Mouse (Mus musculus) forebrain, embryonic 11.5 days (tissue): Measurements from ENCODE around the gene Ikbke. TPM values are rescaled to one million over a fixed set of nuclear protein-coding genes. Genes with fewer than 3 reads are reported as not detected.

Experiments used
- ATAC-seq: fragments of 200-750 bp; cut with Nextera tagmentation; replicated peaks from 2 replicates; pipeline ENCODE4 v1.8.0; 2017; ENCODE audit warnings: moderate TSS enrichment; ENCODE audit not compliant: low FRiP score
- DNase-seq: peaks from one replicate; pipeline ENCODE4 v3.0.0-alpha.2; 2017; ENCODE audit warnings: low spot score
- H3K27ac ChIP-seq: fragments of 300-500 bp; sonication (generic); 2 replicates; pipeline ENCODE4 v1.5.1; 2014; ENCODE audit warnings: low read depth, low read length
- H3K27me3 ChIP-seq: fragments of 300-500 bp; sonication (generic); 2 replicates; pipeline ENCODE4 v1.6.1; 2014; ENCODE audit warnings: mild to moderate bottlenecking, low read length, mixed read lengths; ENCODE audit not compliant: control insufficient read depth, insufficient read depth
- H3K36me3 ChIP-seq: fragments of 300-500 bp; sonication (generic); 2 replicates; pipeline ENCODE4 v1.6.1; 2014; ENCODE audit warnings: mild to moderate bottlenecking, low read length, moderate library complexity, mixed read lengths; ENCODE audit not compliant: control insufficient read depth, insufficient read depth
- H3K4me1 ChIP-seq: fragments of 300-500 bp; sonication (generic); replicated peaks from 2 replicates; pipeline ENCODE4 v1.6.1; 2014; ENCODE audit warnings: low read length, mixed read lengths; ENCODE audit not compliant: control insufficient read depth, insufficient read depth
- H3K4me2 ChIP-seq: fragments of 300-500 bp; sonication (generic); 2 replicates; pipeline ENCODE4 v1.6.1; 2014; ENCODE audit warnings: low read depth, mild to moderate bottlenecking, low read length, moderate library complexity, mixed read lengths; ENCODE audit not compliant: severe bottlenecking
- H3K4me3 ChIP-seq: fragments of 300-500 bp; sonication (generic); 2 replicates; pipeline ENCODE4 v1.5.1; 2014; ENCODE audit warnings: low read depth, low read length
- H3K9ac ChIP-seq: fragments of 300-500 bp; sonication (generic); 2 replicates; pipeline ENCODE4 v1.6.1; 2014; ENCODE audit warnings: low read length
- H3K9me3 ChIP-seq: fragments of 300-500 bp; sonication (generic); 2 replicates; pipeline ENCODE4 v1.6.1; 2016; ENCODE audit warnings: low read length, mixed read lengths; ENCODE audit not compliant: control insufficient read depth
- WGBS: fragments of 180-500 bp; shearing (Covaris S2); extraction: QIAGEN DNeasy Blood & Tissue Kit; methylation state at CpG from one replicate; pipeline ENCODE4 v1.1.7; 2014; 5-methylcytosine and 5-hydroxymethylcytosine counted together
- polyA plus RNA-seq: library from polyadenylated mRNA; unstranded; fragments of >200 nt; fragmentation: Nextera tagmentation; extraction: Ambion mirVana; gene quantifications from 2 replicates; pipeline ENCODE4 v1.2.1, GENCODE M21; 2014

The Ikbke gene
- polyA plus RNA-seq, 1 experiment from 2014 or later: 0.83 TPM

DNA sequence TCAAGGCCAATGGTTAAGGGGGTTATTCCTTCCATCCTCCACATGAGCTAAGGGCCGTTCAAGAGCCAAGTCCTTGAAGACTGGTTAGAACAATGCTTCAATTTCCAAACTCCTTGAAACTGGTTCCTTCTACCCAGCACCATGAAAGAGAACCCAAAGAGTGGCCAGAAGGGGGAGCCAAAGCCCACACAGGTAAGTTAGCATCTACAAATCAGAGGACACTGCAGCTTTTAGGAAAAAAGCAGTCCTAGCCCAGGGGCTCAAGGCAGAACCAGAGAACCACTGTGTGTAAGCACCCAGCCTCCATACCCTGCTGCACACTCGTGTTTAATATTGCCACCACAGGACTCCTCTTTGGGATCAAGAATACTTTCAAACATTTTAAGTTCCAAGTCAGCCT lies 11.2 kb upstream of the Ikbke start:
- H3K27ac ChIP-seq: no peak overlapping the region
- no peaks in the 10 kb centered on the region for H3K27me3 ChIP-seq
- no peaks in the 10 kb centered on the region for H3K9me3 ChIP-seq
- H3K4me3 ChIP-seq: no peak overlapping the region
- 38% methylated on average over 2 of the region's 2 CpGs for WGBS
- H3K4me2 ChIP-seq: no peak overlapping the region
- ATAC-seq (peak; percentile 44; the same call in 1 of the 2 replicates), DNase-seq (peak; percentile 72)
- H3K36me3 ChIP-seq: no peaks in the 10 kb centered on the region; the same call in 1 of the 2 replicates
- H3K9ac ChIP-seq: no peak overlapping the region
- H3K4me1 ChIP-seq: no peaks in the 10 kb centered on the region

DNA sequence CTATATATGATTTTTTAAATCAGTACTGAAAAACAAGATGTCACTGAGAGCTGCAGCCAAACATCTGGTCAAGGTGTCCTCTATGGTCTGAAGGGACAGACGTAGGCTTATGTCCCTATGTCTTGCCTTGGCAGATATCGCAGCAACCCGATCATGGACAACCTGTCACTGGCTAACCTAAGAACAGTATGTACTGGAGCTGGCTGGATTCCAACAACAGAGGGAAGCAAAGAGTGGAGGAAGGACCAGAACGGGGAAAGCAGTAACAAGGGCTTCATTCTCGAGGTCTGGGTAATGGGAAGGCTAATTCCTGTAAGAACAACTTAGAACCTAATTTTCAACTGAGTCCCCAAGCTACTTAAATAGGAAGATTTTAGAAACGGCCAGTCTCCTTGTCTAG lies 9.5 kb upstream of the Ikbke start:
- no peaks in the 10 kb centered on the region for H3K27me3 ChIP-seq
- no peaks in the 10 kb centered on the region for H3K4me1 ChIP-seq
- H3K4me2 ChIP-seq: no peak overlapping the region
- no peak overlapping the region for H3K9ac ChIP-seq
- no peak for ATAC-seq
- no peak for DNase-seq
- H3K36me3 ChIP-seq: no peaks in the 10 kb centered on the region; the same call in 1 of the 2 replicates
- 96% methylated on average over 6 of the region's 6 CpGs for WGBS
- H3K27ac ChIP-seq: no peak overlapping the region
- H3K4me3 ChIP-seq: no peak overlapping the region
- H3K9me3 ChIP-seq: no peaks in the 10 kb centered on the region

DNA sequence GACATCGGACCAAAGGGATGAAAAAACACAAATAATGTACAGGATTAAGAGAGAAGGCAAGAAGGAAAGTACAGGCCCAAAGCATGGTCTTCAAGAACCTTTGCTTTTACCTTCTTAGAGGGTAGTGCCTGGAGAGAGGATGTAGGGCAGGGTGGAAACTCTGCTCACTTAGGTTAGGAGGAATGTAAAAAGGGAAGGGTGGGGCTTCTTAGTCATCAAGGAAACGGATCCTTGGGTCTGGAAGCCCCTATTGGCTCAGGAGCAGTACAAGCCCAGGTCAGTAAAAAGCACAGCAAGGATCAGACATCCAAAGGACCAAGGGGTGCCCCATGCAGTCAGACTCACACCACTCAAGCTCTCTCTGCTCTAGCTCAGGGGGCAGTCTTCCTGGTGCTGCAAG lies 7.9 kb upstream of the Ikbke start:
- no peak overlapping the region for H3K4me3 ChIP-seq
- no peak overlapping the region for H3K4me2 ChIP-seq
- H3K36me3 ChIP-seq: no peaks in the 10 kb centered on the region; the same call in 1 of the 2 replicates
- no peaks in the 10 kb centered on the region for H3K4me1 ChIP-seq
- H3K27me3 ChIP-seq: no peaks in the 10 kb centered on the region
- ATAC-seq: no peak
- no peak overlapping the region for H3K9ac ChIP-seq
- no peak overlapping the region for H3K27ac ChIP-seq
- WGBS: 83% methylated on average over 2 of the region's 2 CpGs
- H3K9me3 ChIP-seq: no peaks in the 10 kb centered on the region
- no peak for DNase-seq

DNA sequence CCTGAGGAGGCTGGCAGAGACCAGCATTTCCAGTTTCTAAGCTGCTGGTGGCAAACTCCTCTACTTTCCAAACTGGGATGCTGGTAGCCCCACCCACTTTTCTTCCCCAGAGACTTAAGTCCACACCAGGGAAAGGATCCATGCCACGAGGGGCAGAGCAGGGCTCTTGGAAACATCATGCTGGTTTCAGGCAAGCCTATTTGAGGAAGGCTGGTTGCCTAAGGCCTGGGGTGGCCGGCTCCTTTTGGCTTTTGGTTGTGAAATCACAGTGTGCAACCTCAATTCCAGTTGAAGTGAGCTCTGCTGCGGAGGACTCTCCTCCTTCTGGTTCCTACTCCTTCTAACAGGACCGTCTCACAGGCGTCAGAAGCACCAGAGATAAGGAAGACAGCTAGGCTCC lies 7.4 kb upstream of the Ikbke start:
- Histone ChIP-seq H3K4me1 (no peaks in the 10 kb centered on the region), H3K27me3 (no peaks in the 10 kb centered on the region), H3K36me3 (no peaks in the 10 kb centered on the region; the same call in 1 of the 2 replicates), H3K4me2 (no peak overlapping the region), H3K9me3 (no peaks in the 10 kb centered on the region), H3K4me3 (no peak overlapping the region), H3K9ac (no peak overlapping the region), H3K27ac (no peak overlapping the region)
- ATAC-seq (no peak), DNase-seq (no peak)
- 81% methylated on average over 5 of the region's 5 CpGs for WGBS

DNA sequence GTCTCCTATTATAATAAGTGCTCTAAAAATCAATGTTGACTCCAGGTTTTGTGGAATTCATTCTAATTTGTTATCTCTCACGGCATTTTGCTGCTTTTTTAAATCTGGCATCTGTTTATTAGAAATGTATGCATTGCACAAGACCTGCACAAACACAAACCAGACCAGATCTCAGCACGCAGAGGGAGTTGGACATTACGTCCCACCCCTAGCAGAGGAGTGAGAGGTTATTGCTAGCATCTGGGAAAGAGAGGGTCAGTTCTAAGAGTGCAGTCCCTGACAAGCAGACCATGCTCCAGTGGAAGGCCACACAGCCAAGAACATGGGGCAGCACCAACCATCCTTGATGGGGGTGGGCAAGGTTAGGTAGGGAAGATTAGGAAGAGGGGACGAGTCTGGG lies 5.2 kb upstream of the Ikbke start:
- no peaks in the 10 kb centered on the region for H3K9me3 ChIP-seq
- no peaks in the 10 kb centered on the region; the same call in 1 of the 2 replicates for H3K36me3 ChIP-seq
- no peak overlapping the region for H3K4me3 ChIP-seq
- H3K4me2 ChIP-seq: no peak overlapping the region
- ATAC-seq (no peak), DNase-seq (no peak)
- no peaks in the 10 kb centered on the region for H3K27me3 ChIP-seq
- no peak overlapping the region for H3K9ac ChIP-seq
- WGBS: 90% methylated on average over 4 of the region's 4 CpGs
- no peak overlapping the region for H3K27ac ChIP-seq
- H3K4me1 ChIP-seq: no peaks in the 10 kb centered on the region

GRCm38 (mm10) chr1:131284167-131284566 lies 4.8 kb upstream of the Ikbke start:
- H3K4me1 ChIP-seq: no peaks in the 10 kb centered on the region
- ATAC-seq: no peak
- DNase-seq: no peak
- no peak overlapping the region for H3K9ac ChIP-seq
- H3K9me3 ChIP-seq: no peaks in the 10 kb centered on the region
- H3K27me3 ChIP-seq: no peaks in the 10 kb centered on the region
- no peak overlapping the region for H3K4me3 ChIP-seq
- no peak overlapping the region for H3K4me2 ChIP-seq
- WGBS: 90% methylated on average over 1 of the region's 1 CpGs
- no peaks in the 10 kb centered on the region; the same call in 1 of the 2 replicates for H3K36me3 ChIP-seq
- H3K27ac ChIP-seq: no peak overlapping the region

DNA sequence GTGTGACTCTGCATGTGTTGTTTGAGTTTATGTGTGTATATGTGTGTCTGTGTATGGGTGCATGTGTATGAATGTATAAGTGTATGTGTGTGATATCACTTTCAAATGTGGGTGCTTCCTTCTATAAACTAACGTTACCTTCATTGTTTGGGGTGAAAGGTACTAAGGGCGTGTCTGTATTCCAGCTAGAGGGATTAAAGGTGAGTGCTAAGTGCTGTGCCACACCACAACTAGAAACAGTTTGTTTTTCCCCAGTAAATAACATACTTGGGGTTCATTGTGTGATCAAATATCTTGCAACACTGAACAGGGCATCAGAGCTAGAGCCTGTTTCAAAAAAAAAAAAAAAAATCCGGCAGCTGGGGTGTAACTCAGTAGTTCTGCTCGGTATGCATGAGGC lies 2.3 kb upstream of the Ikbke start:
- DNase-seq (no peak), ATAC-seq (no peak)
- H3K9ac ChIP-seq: no peak overlapping the region
- H3K4me2 ChIP-seq: no peak overlapping the region
- no peaks in the 10 kb centered on the region for H3K9me3 ChIP-seq
- H3K27ac ChIP-seq: no peak overlapping the region
- no peaks in the 10 kb centered on the region for H3K27me3 ChIP-seq
- no peaks in the 10 kb centered on the region for H3K4me1 ChIP-seq
- 72% methylated on average over 4 of the region's 4 CpGs for WGBS
- H3K36me3 ChIP-seq: no peaks in the 10 kb centered on the region; the same call in 1 of the 2 replicates
- H3K4me3 ChIP-seq: no peak overlapping the region

GRCm38 (mm10) chr1:131280280-131280679 lies 874 bp upstream of the Ikbke start:
- ATAC-seq (no peak), DNase-seq (no peak)
- Histone ChIP-seq H3K27ac (no peak overlapping the region), H3K36me3 (no peaks in the 10 kb centered on the region), H3K9ac (no peak overlapping the region), H3K4me2 (no peak overlapping the region), H3K9me3 (no peaks in the 10 kb centered on the region), H3K4me3 (no peak overlapping the region), H3K27me3 (no peaks in the 10 kb centered on the region), H3K4me1 (no peaks in the 10 kb centered on the region)
- WGBS: 80% methylated on average over 3 of the region's 3 CpGs

DNA sequence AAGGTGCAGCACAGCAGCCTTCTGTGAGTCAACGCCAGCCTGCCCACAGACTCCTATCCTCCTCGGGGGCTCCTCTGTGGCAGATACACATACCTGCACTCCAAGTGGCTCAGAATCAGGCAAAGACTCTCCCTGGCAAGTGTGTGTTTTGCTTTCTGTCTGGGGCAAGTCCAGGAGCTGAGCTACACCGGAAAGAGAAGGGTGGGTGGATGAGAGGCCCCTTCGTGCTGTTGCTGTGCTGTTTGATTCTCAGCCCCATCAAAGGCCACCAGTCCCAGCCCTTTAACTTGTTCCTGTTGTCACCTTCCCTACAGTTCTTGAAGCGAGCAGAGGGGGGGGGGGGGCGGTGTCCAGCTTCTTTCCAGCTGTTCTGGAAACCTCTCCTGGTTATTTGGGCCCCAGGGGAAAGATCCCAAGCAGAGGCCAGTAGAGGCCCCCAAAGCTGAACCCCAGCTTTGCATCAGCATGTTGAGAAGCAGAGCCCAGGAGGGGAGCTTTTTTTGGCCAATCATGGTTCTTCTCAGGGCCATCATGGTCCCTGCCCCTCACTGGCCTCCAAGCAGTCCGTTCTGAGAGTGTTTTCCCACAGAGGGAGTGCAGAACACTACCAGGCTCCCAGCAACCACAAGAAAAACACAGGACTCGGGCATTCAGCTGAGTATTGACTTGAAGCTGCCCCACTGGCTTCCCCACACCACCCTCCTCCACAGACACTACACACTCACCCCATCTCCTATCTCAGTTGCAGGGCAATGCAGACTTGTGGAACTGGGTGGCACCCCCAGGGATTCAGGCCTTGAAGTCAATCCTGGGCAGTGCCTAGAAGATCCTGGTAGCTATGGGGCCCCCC lies 575 bp downstream of the Ikbke start:
- Histone ChIP-seq H3K4me1 (no peaks in the 10 kb centered on the region), H3K36me3 (no peaks in the 10 kb centered on the region), H3K4me2 (no peak overlapping the region), H3K9ac (no peak overlapping the region), H3K27ac (no peak overlapping the region), H3K27me3 (no peaks in the 10 kb centered on the region), H3K4me3 (no peak overlapping the region), H3K9me3 (no peaks in the 10 kb centered on the region)
- WGBS: 54% methylated on average over 8 of the region's 8 CpGs
- no peak for ATAC-seq
- DNase-seq: no peak
